Mouse (Mus musculus) lung, adult 2 months (tissue): ENCODE data around the gene Hist1h2ab.

ENCODE experiments used
- CTCF ChIP-seq: fragments of 200-500 bp; IDR thresholded peaks from 2 replicates; pipeline ENCODE4 v1.5.1; 2011; ENCODE audit warnings: mild to moderate bottlenecking, low read length, control low read depth; ENCODE audit not compliant: insufficient read depth
- POLR2A ChIP-seq: fragments of 200-500 bp; IDR thresholded peaks from 2 replicates; pipeline ENCODE4 v1.6.1; 2011; ENCODE audit warnings: low read depth, mild to moderate bottlenecking, control low read depth, low read length, borderline replicate concordance; ENCODE audit errors: extremely low read depth

DNA sequence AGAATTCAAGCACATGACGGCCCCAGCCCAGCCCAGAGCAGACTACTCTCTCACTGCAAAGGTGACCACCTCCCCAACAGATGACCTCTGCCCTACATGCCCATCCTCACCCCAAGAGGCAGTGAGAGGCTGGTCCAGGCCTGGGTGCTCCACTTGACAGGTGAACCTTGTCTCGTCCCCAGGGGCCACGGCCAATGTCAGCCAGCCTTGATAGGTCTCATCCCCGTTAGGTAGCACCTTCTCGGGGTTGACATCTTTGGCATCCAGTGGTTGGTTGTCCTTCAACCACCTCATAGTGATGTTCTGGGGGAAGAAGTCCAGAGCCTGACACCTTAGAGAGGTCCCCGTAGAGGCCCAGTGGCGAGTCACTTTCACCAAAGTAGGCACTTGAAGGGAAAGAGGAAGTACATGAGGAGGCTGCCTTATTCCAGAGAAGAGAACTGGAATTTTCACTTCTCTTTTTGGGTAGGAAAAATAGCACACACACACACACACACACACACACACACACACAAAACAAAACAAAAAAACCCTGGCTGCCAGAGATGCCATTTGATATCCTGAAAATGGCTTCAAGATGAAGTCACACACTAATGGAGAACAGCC lies 45.1 kb upstream of the Hist1h2ab start:
- no peak for TF ChIP-seq POLR2A
- no peak for TF ChIP-seq CTCF
